Mouse (Mus musculus) heart, embryonic 12.5 days (tissue): ENCODE results near the gene Ctnnbl1. TPM values are rescaled to one million over a fixed set of nuclear protein-coding genes. Genes with fewer than 3 reads are reported as not detected.

Experiments used
- ATAC-seq: fragments of 200-750 bp; cut with Nextera tagmentation; 2 replicates; pipeline ENCODE4 v1.8.0; 2017; ENCODE audit warnings: moderate TSS enrichment, moderate library complexity; ENCODE audit not compliant: insufficient number of reproducible peaks, low FRiP score
- H3K27ac ChIP-seq: fragments of 300-500 bp; sonication (generic); 2 replicates; pipeline ENCODE4 v1.5.1; 2016; ENCODE audit warnings: mild to moderate bottlenecking, moderate library complexity; ENCODE audit not compliant: poor library complexity, severe bottlenecking
- H3K27me3 ChIP-seq: fragments of 300-500 bp; sonication (generic); replicated peaks from 2 replicates; pipeline ENCODE4 v1.6.1; 2016; ENCODE audit warnings: mild to moderate bottlenecking, moderate library complexity
- H3K36me3 ChIP-seq: fragments of 300-500 bp; sonication (generic); 2 replicates; pipeline ENCODE4 v1.6.1; 2016; ENCODE audit warnings: mild to moderate bottlenecking, moderate library complexity
- H3K4me1 ChIP-seq: fragments of 300-500 bp; sonication (generic); replicated peaks from 2 replicates; pipeline ENCODE4 v1.6.1; 2016; ENCODE audit warnings: mild to moderate bottlenecking
- H3K4me2 ChIP-seq: fragments of 300-500 bp; sonication (generic); 2 replicates; pipeline ENCODE4 v1.6.1; 2016; ENCODE audit warnings: mild to moderate bottlenecking, moderate library complexity
- H3K4me3 ChIP-seq: fragments of 300-500 bp; sonication (generic); 2 replicates; pipeline ENCODE4 v1.5.1; 2016; ENCODE audit warnings: mild to moderate bottlenecking
- H3K9ac ChIP-seq: fragments of 300-500 bp; sonication (generic); 2 replicates; pipeline ENCODE4 v1.6.1; 2016; ENCODE audit warnings: mild to moderate bottlenecking, moderate library complexity
- H3K9me3 ChIP-seq: fragments of 300-500 bp; sonication (generic); replicated peaks from 2 replicates; pipeline ENCODE4 v1.6.1; 2016; ENCODE audit warnings: mild to moderate bottlenecking, moderate library complexity
- WGBS: fragments of 180-500 bp; shearing (Covaris S2); methylation state at CpG from one replicate; pipeline ENCODE4 v1.1.7; 2016; 5-methylcytosine and 5-hydroxymethylcytosine counted together
- polyA plus RNA-seq: library from polyadenylated mRNA; unstranded; fragments of >200 nt; fragmentation: Nextera tagmentation; extraction: Ambion mirVana; gene quantifications from 2 replicates; pipeline ENCODE4 v1.2.1, GENCODE M21; 2016

Gene Ctnnbl1
- polyA plus RNA-seq, 1 experiment from 2014 or later = 33.0 TPM

GRCm38 (mm10) chr2:157855814-157856213 is 118.6 kb downstream of the Ctnnbl1 start:
- H3K4me3 ChIP-seq = no peak overlapping the region
- no peak overlapping the region for H3K4me2 ChIP-seq
- no peaks in the 10 kb centered on the region for H3K9me3 ChIP-seq
- no peak overlapping the region for H3K9ac ChIP-seq
- no peaks in the 10 kb centered on the region for H3K36me3 ChIP-seq
- ATAC-seq = no peak
- no peaks in the 10 kb centered on the region for H3K27me3 ChIP-seq
- WGBS = 85% methylated on average over 6 of the region's 6 CpGs
- H3K27ac ChIP-seq = no peak overlapping the region
- H3K4me1 ChIP-seq = peaks cover 16% of the 10 kb centered on the region

- Histone ChIP-seq H3K4me1 (peaks cover 25% of the 10 kb centered on the region), H3K27me3 (no peaks in the 10 kb centered on the region), H3K4me2 (no peak overlapping the region), H3K36me3 (no peaks in the 10 kb centered on the region), H3K9me3 (no peaks in the 10 kb centered on the region), H3K9ac (no peak overlapping the region), H3K27ac (no peak overlapping the region), H3K4me3 (no peak overlapping the region)
- ATAC-seq = no peak
- 56% methylated on average over 3 of the region's 3 CpGs for WGBS
Observed at GRCm38 (mm10) chr2:157857496-157857895, 120.3 kb downstream of the Ctnnbl1 start.

- ATAC-seq = no peak
- no peak overlapping the region for H3K27ac ChIP-seq
- 49% methylated on average over 7 of the region's 7 CpGs for WGBS
- no peaks in the 10 kb centered on the region for H3K36me3 ChIP-seq
- no peak overlapping the region for H3K4me3 ChIP-seq
- H3K4me1 ChIP-seq = peaks cover 25% of the 10 kb centered on the region
- no peak overlapping the region for H3K4me2 ChIP-seq
- no peak overlapping the region for H3K9ac ChIP-seq
- H3K27me3 ChIP-seq = no peaks in the 10 kb centered on the region
- no peaks in the 10 kb centered on the region for H3K9me3 ChIP-seq
Observed at GRCm38 (mm10) chr2:157858317-157858716, 121.1 kb downstream of the Ctnnbl1 start.

GRCm38 (mm10) chr2:157859046-157859701 is 122.0 kb downstream of the Ctnnbl1 start:
- no peaks in the 10 kb centered on the region for H3K36me3 ChIP-seq
- peaks cover 25% of the 10 kb centered on the region for H3K4me1 ChIP-seq
- no peak overlapping the region for H3K4me2 ChIP-seq
- no peaks in the 10 kb centered on the region for H3K27me3 ChIP-seq
- no peak overlapping the region for H3K9ac ChIP-seq
- 88% methylated on average over 8 of the region's 8 CpGs for WGBS
- H3K4me3 ChIP-seq = no peak overlapping the region
- H3K27ac ChIP-seq = no peak overlapping the region
- no peaks in the 10 kb centered on the region for H3K9me3 ChIP-seq
- no peak for ATAC-seq

GRCm38 (mm10) chr2:157861273-157861944 is 124.2 kb downstream of the Ctnnbl1 start:
- Histone ChIP-seq H3K4me3 (no peak overlapping the region), H3K9ac (no peak overlapping the region), H3K4me2 (no peak overlapping the region), H3K4me1 (peaks cover 25% of the 10 kb centered on the region), H3K36me3 (no peaks in the 10 kb centered on the region), H3K27me3 (no peaks in the 10 kb centered on the region), H3K27ac (no peak overlapping the region), H3K9me3 (no peaks in the 10 kb centered on the region)
- WGBS = 43% methylated on average over 10 of the region's 10 CpGs
- no peak for ATAC-seq

- Histone ChIP-seq H3K9me3 (no peaks in the 10 kb centered on the region), H3K4me1 (peaks cover 23% of the 10 kb centered on the region), H3K4me2 (no peak overlapping the region), H3K27ac (no peak overlapping the region), H3K36me3 (no peaks in the 10 kb centered on the region), H3K27me3 (no peaks in the 10 kb centered on the region), H3K9ac (no peak overlapping the region), H3K4me3 (no peak overlapping the region)
- ATAC-seq = no peak
- WGBS = 85% methylated on average over 10 of the region's 10 CpGs
Observed at GRCm38 (mm10) chr2:157862306-157862705, 125.1 kb downstream of the Ctnnbl1 start.

- Histone ChIP-seq H3K9ac (no peak overlapping the region), H3K9me3 (no peaks in the 10 kb centered on the region), H3K27ac (no peak overlapping the region), H3K4me2 (no peak overlapping the region), H3K4me1 (no peaks in the 10 kb centered on the region), H3K27me3 (no peaks in the 10 kb centered on the region), H3K4me3 (no peak overlapping the region), H3K36me3 (peaks cover 12% of the 10 kb centered on the region)
- WGBS = 89% methylated on average over 3 of the region's 3 CpGs
- ATAC-seq = no peak
Observed at GRCm38 (mm10) chr2:157867126-157867525, 129.9 kb downstream of the Ctnnbl1 start.

GRCm38 (mm10) chr2:157870247-157870646 is 133.0 kb downstream of the Ctnnbl1 start:
- H3K9me3 ChIP-seq = no peaks in the 10 kb centered on the region
- no peak for ATAC-seq
- H3K4me1 ChIP-seq = no peaks in the 10 kb centered on the region
- H3K4me3 ChIP-seq = no peak overlapping the region
- no peak overlapping the region for H3K27ac ChIP-seq
- H3K9ac ChIP-seq = no peak overlapping the region
- no peak overlapping the region for H3K4me2 ChIP-seq
- peaks cover 21% of the 10 kb centered on the region for H3K36me3 ChIP-seq
- H3K27me3 ChIP-seq = 0 out of 2 replicates have a peak, but pooled peaks cover 3% of the 10 kb centered on the region
- WGBS = 87% methylated on average over 6 of the region's 6 CpGs

GRCm38 (mm10) chr2:157873223-157873622 is 136.0 kb downstream of the Ctnnbl1 start:
- ATAC-seq = no peak
- Histone ChIP-seq H3K4me3 (no peak overlapping the region), H3K4me2 (no peak overlapping the region), H3K36me3 (peaks cover 27% of the 10 kb centered on the region), H3K9me3 (no peaks in the 10 kb centered on the region), H3K27ac (no peak overlapping the region), H3K9ac (no peak overlapping the region), H3K4me1 (no peaks in the 10 kb centered on the region), H3K27me3 (0 out of 2 replicates have a peak, but pooled peaks cover 13% of the 10 kb centered on the region)
- 74% methylated on average over 6 of the region's 6 CpGs for WGBS

- Histone ChIP-seq H3K36me3 (peaks cover 27% of the 10 kb centered on the region), H3K9me3 (no peaks in the 10 kb centered on the region), H3K4me2 (no peak overlapping the region), H3K9ac (no peak overlapping the region), H3K27ac (no peak overlapping the region), H3K27me3 (peaks cover 13% of the 10 kb centered on the region; the same call in 1 of the 2 replicates), H3K4me1 (no peaks in the 10 kb centered on the region), H3K4me3 (no peak overlapping the region)
- WGBS = 83% methylated on average over 1 of the region's 1 CpGs
- no peak for ATAC-seq
Observed at GRCm38 (mm10) chr2:157873691-157874090, 136.5 kb downstream of the Ctnnbl1 start.

GRCm38 (mm10) chr2:157875111-157875510 is 137.9 kb downstream of the Ctnnbl1 start:
- H3K27ac ChIP-seq = no peak overlapping the region
- peaks cover 20% of the 10 kb centered on the region for H3K27me3 ChIP-seq
- H3K4me1 ChIP-seq = no peaks in the 10 kb centered on the region
- H3K9ac ChIP-seq = no peak overlapping the region
- H3K36me3 ChIP-seq = peaks cover 27% of the 10 kb centered on the region
- ATAC-seq = no peak
- no peak overlapping the region for H3K4me2 ChIP-seq
- no peak overlapping the region for H3K4me3 ChIP-seq
- H3K9me3 ChIP-seq = no peaks in the 10 kb centered on the region
- 71% methylated on average over 8 of the region's 8 CpGs for WGBS
